Mouse (Mus musculus) ES-E14 (cell line): ENCODE results near the gene Pld1. TPM values are rescaled to one million over a fixed set of nuclear protein-coding genes. Genes with fewer than 3 reads are reported as not detected.

Experiments
- DNase-seq: peaks from one replicate; pipeline ENCODE4 v3.0.0-alpha.2; 2013; ENCODE audit warnings: low read depth, low spot score
- H3K27ac ChIP-seq: 2 replicates; pipeline ENCODE4 v1.5.1; 2012; ENCODE audit warnings: low read depth, mild to moderate bottlenecking, low read length, moderate library complexity, mixed read lengths; ENCODE audit not compliant: poor library complexity, insufficient read depth, severe bottlenecking
- H3K36me3 ChIP-seq: 2 replicates; pipeline ENCODE4 v1.6.1; 2012; ENCODE audit warnings: mild to moderate bottlenecking, low read length, moderate library complexity, mixed read lengths; ENCODE audit not compliant: control insufficient read depth, poor library complexity, insufficient read depth, severe bottlenecking
- H3K4me1 ChIP-seq, 2 experiments: fragments of 150-350 bp in 1 of 2; sonication (generic) in 1 of 2; 2 replicates each; pipeline ENCODE4 v1.6.1; 2012; ENCODE audit warnings: low read length in 2 of 2, mild to moderate bottlenecking in 1 of 2, mixed read lengths in 1 of 2; ENCODE audit not compliant: control insufficient read depth in 2 of 2, insufficient read depth in 2 of 2, poor library complexity in 1 of 2
- H3K4me3 ChIP-seq, 2 experiments: fragments of 150-350 bp in 1 of 2; sonication (generic) in 1 of 2; 2 replicates each; pipeline ENCODE4 v1.5.1; 2012; ENCODE audit warnings: low read length in 2 of 2, low read depth in 1 of 2, mild to moderate bottlenecking in 1 of 2, mixed read lengths in 1 of 2; ENCODE audit not compliant: insufficient read depth in 1 of 2, poor library complexity in 1 of 2, severe bottlenecking in 1 of 2
- H3K9ac ChIP-seq: 2 replicates; pipeline ENCODE4 v1.6.1; 2012; ENCODE audit warnings: low read depth, mild to moderate bottlenecking, low read length, mixed read lengths; ENCODE audit not compliant: poor library complexity, insufficient read depth, severe bottlenecking
- H3K9me3 ChIP-seq: fragments of 150-350 bp; sonication (generic); 2 replicates; pipeline ENCODE4 v1.6.1; 2012; ENCODE audit warnings: low read depth, mild to moderate bottlenecking, low read length; ENCODE audit not compliant: control insufficient read depth, insufficient read depth
- CHD2 ChIP-seq: IDR thresholded peaks from 2 replicates; pipeline ENCODE4 v1.6.1; 2014; ENCODE audit warnings: mild to moderate bottlenecking, low read depth, low read length, inconsistent platforms
- HCFC1 ChIP-seq: IDR thresholded peaks from 2 replicates; pipeline ENCODE4 v1.6.1; 2012; ENCODE audit warnings: low read length, inconsistent platforms, borderline replicate concordance; ENCODE audit not compliant: insufficient read depth
- MAFK ChIP-seq: IDR thresholded peaks from 2 replicates; pipeline ENCODE4 v1.6.1; 2014; ENCODE audit warnings: mild to moderate bottlenecking, low read depth, low read length, inconsistent platforms; ENCODE audit not compliant: insufficient read depth
- ZC3H11A ChIP-seq: IDR thresholded peaks from 2 replicates; pipeline ENCODE4 v1.6.1; 2012; ENCODE audit warnings: low read depth, mild to moderate bottlenecking, inconsistent platforms, low read length, borderline replicate concordance
- ZNF384 ChIP-seq: IDR thresholded peaks from 2 replicates; pipeline ENCODE4 v1.6.1; 2012; ENCODE audit warnings: low read depth, low read length, inconsistent platforms
- in situ Hi-C, 2 experiments: fragments of 600-800 bp; cut with MboI; formaldehyde crosslinking; loops; one replicate each; pipeline ENCODE4 v1.15.1; 2025; ENCODE audit warnings: low sequenced_read_pairs in 2 of 2, inconsistent platforms in 1 of 2; ENCODE audit not compliant: unreplicated experiment in 2 of 2
- total RNA-seq: library from RNA; depleted of rRNA; stranded (reverse); fragments of 300-350 nt; gene quantifications from 2 replicates; pipeline ENCODE4 v1.2.3, GENCODE M21; 2012

The Pld1 gene
- total RNA-seq, 1 experiment, result 4.8 TPM

GRCm38 (mm10) chr3:27929219-27929618 is 9.3 kb upstream of the Pld1 start:
- no peak overlapping the region for H3K4me3 ChIP-seq
- no peak overlapping the region for H3K27ac ChIP-seq
- TF ChIP-seq HCFC1 (no peak), ZC3H11A (no peak), ZNF384 (no peak), CHD2 (no peak), MAFK (no peak)
- in situ Hi-C loops, result no loop called here
- no peaks in the 10 kb centered on the region for H3K36me3 ChIP-seq
- DNase-seq, result no peak
- no peaks in the 10 kb centered on the region for H3K9me3 ChIP-seq
- no peak overlapping the region for H3K9ac ChIP-seq
- peaks cover 0 to 4% of the 10 kb centered on the region in 2 experiments; a peak in 1 of 4 replicates for H3K4me1 ChIP-seq

- no peak overlapping the region for H3K27ac ChIP-seq
- TF ChIP-seq HCFC1, result no peak
- TF ChIP-seq MAFK, result no peak
- TF ChIP-seq ZNF384, result no peak
- no peak for TF ChIP-seq CHD2
- TF ChIP-seq ZC3H11A, result no peak
- no peak overlapping the region for H3K9ac ChIP-seq
- H3K4me3 ChIP-seq, result no peak overlapping the region
- H3K36me3 ChIP-seq, result no peaks in the 10 kb centered on the region
- in situ Hi-C loops, result no loop called here
- peaks cover 4 to 10% of the 10 kb centered on the region in 2 experiments for H3K4me1 ChIP-seq
- no peaks in the 10 kb centered on the region for H3K9me3 ChIP-seq
- DNase-seq, result no peak
Measured at GRCm38 (mm10) chr3:27932391-27932790, 6.1 kb upstream of the Pld1 start.

GRCm38 (mm10) chr3:27935644-27936043 is 2.9 kb upstream of the Pld1 start:
- H3K36me3 ChIP-seq, result no peaks in the 10 kb centered on the region
- no peak overlapping the region for H3K27ac ChIP-seq
- H3K9me3 ChIP-seq, result no peaks in the 10 kb centered on the region
- peak; percentile 56 for DNase-seq
- in situ Hi-C loops, result no loop called here
- no peak overlapping the region for H3K4me3 ChIP-seq
- peaks cover 4 to 10% of the 10 kb centered on the region in 2 experiments for H3K4me1 ChIP-seq
- TF ChIP-seq ZC3H11A (no peak), ZNF384 (no peak), CHD2 (no peak), MAFK (no peak), HCFC1 (no peak)
- no peak overlapping the region for H3K9ac ChIP-seq

GRCm38 (mm10) chr3:27936731-27937130 is 1.8 kb upstream of the Pld1 start:
- Histone ChIP-seq H3K27ac (no peak overlapping the region), H3K4me1 (peaks cover 4 to 10% of the 10 kb centered on the region in 2 experiments), H3K9ac (no peak overlapping the region), H3K4me3 (no peak overlapping the region), H3K36me3 (no peaks in the 10 kb centered on the region), H3K9me3 (no peaks in the 10 kb centered on the region)
- in situ Hi-C loops, result no loop called here
- TF ChIP-seq CHD2 (no peak), HCFC1 (no peak), ZC3H11A (no peak)
- DNase-seq, result no peak

DNA sequence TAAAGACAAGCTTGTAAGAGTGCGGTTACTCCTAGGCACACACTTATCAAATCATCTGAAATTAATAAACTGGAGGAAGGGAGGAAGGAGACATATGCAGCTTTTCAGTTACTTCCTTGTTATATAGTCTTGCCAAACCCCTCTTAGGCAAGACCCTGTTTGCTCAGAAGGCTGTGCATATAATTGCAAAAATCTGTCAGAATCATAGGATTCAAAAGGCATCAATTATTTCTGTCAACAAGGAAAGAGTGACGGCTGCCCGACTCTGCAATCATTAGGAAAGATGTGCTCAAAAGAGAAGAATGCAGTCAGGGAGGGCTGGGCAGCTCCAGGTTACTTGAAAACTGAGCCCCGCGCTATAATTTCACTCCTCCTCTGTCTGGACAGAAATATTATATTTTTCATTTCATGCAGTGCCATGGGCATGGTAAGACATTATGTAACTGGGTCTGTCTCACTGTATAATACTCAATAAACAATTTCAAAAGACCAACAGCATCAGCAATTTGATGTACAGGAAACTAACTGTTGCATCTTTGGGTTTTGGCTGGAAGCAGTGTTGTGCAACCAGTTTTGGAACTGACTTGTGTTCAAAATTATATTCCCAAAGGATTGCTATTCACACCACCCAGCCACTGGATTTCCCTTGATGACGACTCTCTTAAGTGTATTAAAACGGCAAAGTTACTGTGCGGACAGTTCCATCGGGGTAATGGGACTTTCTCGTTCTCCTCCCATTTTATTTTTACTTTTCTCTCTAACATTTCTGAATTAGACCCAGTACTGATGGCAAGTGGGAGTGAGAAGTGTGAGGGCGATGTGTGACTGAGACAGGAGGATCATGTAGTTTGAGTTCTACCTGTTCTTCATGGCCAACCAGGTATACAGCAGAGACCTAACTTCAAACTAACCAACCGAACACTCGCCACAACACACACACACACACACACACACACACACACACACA is 1.1 kb upstream of the Pld1 start:
- no peak for DNase-seq
- H3K9me3 ChIP-seq, result no peaks in the 10 kb centered on the region
- no peak overlapping the region for H3K4me3 ChIP-seq
- TF ChIP-seq CHD2 (no peak), ZNF384 (no peak), HCFC1 (no peak), ZC3H11A (no peak), MAFK (no peak)
- in situ Hi-C loops, result no loop called here
- no peak overlapping the region for H3K27ac ChIP-seq
- peaks cover 4 to 9% of the 10 kb centered on the region in 2 experiments for H3K4me1 ChIP-seq
- no peak overlapping the region for H3K9ac ChIP-seq
- no peaks in the 10 kb centered on the region for H3K36me3 ChIP-seq
